Mouse (Mus musculus) left cerebral cortex, adult 18-20 months (tissue): ENCODE data around the gene Armcx5. TPM values are rescaled to one million over a fixed set of nuclear protein-coding genes. Genes with fewer than 3 reads are reported as not detected.
"Not testable (repeated sequence)": the region's sequence is repeated elsewhere in the genome, so short reads cannot be mapped to it uniquely, and the experiment has no call there.

Experiments
- DNase-seq, 2 experiments: peaks; one replicate each; pipeline ENCODE4 v3.0.0; 2021 to 2022; ENCODE audit warnings: low spot score in 2 of 2, mixed read lengths in 1 of 2
- long read RNA-seq, 2 experiments: library from polyadenylated mRNA; stranded (forward); transcript quantifications; one replicate each; pipeline ENCODE4 v2.0.0; 2021
- total RNA-seq, 2 experiments: library from RNA; stranded (reverse); gene quantifications; 2 replicates each; pipeline ENCODE4 v1.2.3; 2021

The Armcx5 gene
- 10 to 100 TPM; 30.0 to 32.9 TPM for total RNA-seq
- long read RNA-seq, experiment 1, transcript Armcx5-201 (4 exons, 2,779 nt) = major isoform, 7 of 19 reads
- long read RNA-seq, experiment 1, partial matches to known transcripts = 0 of 19 reads
- long read RNA-seq, experiment 1, other reads (novel, unspliced or antisense) = 10 of 19 reads
- long read RNA-seq, experiment 2, partial matches to known transcripts = 0 of 10 reads
- long read RNA-seq, experiment 2, other reads (novel, unspliced or antisense) = 3 of 10 reads

GRCm38 (mm10) chrX:135742304-135743055 is at the start of gene Armcx5, which contains the start of gene Gprasp1:
TSS of gene Armcx5 (plus strand) at chrX:135742733.
TSS of gene Gprasp1 (plus strand) at chrX:135742733.
- DNase-seq = peak; percentile 87 to 91

- DNase-seq = no peak
Observed at GRCm38 (mm10) chrX:135693633-135694032, 48.9 kb upstream of the Armcx5 start, which contains the start of gene Tcp11x2. TSS of gene Tcp11x2 (minus strand) at chrX:135693790.

- no peak for DNase-seq
Observed at GRCm38 (mm10) chrX:135703111-135703510, 39.4 kb upstream of the Armcx5 start.

- DNase-seq = no peak
Observed at GRCm38 (mm10) chrX:135704349-135704748, 38.2 kb upstream of the Armcx5 start.

- DNase-seq = no peak
Observed at GRCm38 (mm10) chrX:135712845-135713244, 29.7 kb upstream of the Armcx5 start.

GRCm38 (mm10) chrX:135725161-135725560 is 17.4 kb upstream of the Armcx5 start, which contains the start of gene Tmsb15a:
TSS of gene Tmsb15a (minus strand) at chrX:135725261.
- no peak for DNase-seq

- no peak for DNase-seq
Observed at GRCm38 (mm10) chrX:135738730-135739520, 3.6 kb upstream of the Armcx5 start.

GRCm38 (mm10) chrX:135743056-135743355 is 473 bp downstream of the Armcx5 start:
- DNase-seq = peak in 1 of 2 experiments; percentile 5

- DNase-seq = not testable (repeated sequence)
Observed at GRCm38 (mm10) chrX:135745376-135745775, 2.8 kb downstream of the Armcx5 start.

GRCm38 (mm10) chrX:135752832-135753231 is 10.3 kb downstream of the Armcx5 start:
- peak; percentile 71 to 76 for DNase-seq

- DNase-seq = peak; percentile 13 to 30
Observed at GRCm38 (mm10) chrX:135761707-135762106, 19.2 kb downstream of the Armcx5 start.

- DNase-seq = no peak
Observed at GRCm38 (mm10) chrX:135768043-135768548, 25.6 kb downstream of the Armcx5 start.

- DNase-seq = no peak
Observed at GRCm38 (mm10) chrX:135768565-135768964, 26.0 kb downstream of the Armcx5 start.

GRCm38 (mm10) chrX:135791536-135791935 is 49.0 kb downstream of the Armcx5 start:
- no peak for DNase-seq

GRCm38 (mm10) chrX:135792326-135792725 is 49.8 kb downstream of the Armcx5 start:
- DNase-seq = no peak

GRCm38 (mm10) chrX:135795591-135796304 is 53.2 kb downstream of the Armcx5 start:
- DNase-seq = peak; percentile 53 to 57

GRCm38 (mm10) chrX:135796305-135797211 is 54.0 kb downstream of the Armcx5 start:
- DNase-seq = not testable (repeated sequence)
